Mouse (Mus musculus): ENCODE results near the gene Mzf1.

Mzf1 gene

DNA sequence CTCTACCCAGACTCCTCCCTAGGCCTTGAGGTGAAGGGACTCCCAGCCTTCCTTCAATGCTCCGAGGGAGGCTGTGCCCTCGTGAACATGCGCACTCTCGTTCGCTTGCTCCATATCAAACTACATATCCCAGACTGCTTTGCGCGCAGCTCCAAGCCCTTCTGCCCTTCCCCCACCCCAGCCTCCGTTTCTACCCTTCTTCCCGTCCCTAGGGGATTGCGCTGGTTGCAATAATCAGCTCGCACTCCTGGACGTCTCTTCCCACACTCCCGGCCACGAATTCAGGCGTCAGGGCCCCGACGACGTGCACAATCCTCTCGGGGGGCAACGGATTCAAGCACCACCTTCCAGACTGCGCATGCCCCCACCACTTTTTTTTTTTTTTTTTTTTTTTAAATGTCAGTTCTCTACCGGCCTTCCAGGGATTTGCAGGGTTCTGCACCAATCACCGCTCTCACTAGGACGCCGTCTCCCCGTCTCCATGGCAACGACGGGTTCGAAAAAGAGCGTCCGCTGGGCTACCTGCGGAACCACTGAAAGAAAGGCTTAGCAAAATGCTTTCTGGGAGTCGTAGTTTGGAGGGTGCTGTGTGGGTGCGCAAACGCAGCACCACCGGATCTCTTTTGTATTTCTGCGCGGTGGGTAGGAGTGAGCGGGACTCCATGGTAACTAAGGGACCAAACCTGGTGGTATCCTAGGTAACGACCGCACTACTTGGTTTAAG is at the start of gene Mzf1:
Gene Mzf1, minus strand, starts transcription at position 478 of the 724 bp plus-strand sequence.
- peak; percentile 98 to 99 for DNase-seq

DNA sequence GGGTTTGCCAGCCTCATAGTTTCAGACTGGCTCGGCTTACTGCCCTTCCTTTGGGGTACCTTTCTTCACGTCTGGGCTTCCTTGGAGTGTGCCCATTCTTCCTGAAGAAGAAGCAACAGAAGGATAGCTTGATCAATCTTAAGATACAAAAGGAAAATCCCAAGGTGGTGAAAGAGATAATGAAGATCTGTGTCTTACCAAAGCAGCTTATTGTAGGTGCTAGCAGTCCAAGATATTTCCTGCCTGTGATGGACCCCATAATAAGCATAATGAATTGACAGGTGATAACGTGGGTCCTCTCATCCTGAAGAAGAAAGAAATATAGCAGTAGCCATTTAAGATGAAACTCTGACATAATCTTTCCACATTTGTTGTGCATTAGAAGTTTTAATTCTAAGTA is 40.5 kb upstream of the Mzf1 start, which contains the start of gene Vmn1r85:
Gene Vmn1r85, minus strand, starts transcription at position 101 of the 400 bp plus-strand sequence.
- no peak for DNase-seq

DNA sequence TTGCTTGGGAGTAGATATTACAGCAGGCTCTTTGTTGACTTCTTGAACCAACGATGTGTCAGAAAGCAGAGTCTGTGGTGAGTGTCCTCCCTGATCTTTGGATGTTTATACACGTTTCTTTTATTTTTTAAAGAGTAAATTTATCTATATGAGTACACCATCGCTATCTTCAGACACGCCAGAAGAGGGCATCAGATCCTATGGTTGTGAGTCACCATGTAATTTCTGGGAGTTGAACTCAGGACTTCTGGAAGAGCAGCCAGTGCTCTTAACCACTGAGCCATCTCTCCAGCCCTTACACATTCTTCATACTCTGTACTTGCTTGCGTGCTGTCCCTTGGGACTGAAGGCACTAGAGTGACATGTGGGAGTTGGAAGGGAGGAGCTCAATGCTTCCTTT is 17.7 kb upstream of the Mzf1 start:
- no peak for DNase-seq

DNA sequence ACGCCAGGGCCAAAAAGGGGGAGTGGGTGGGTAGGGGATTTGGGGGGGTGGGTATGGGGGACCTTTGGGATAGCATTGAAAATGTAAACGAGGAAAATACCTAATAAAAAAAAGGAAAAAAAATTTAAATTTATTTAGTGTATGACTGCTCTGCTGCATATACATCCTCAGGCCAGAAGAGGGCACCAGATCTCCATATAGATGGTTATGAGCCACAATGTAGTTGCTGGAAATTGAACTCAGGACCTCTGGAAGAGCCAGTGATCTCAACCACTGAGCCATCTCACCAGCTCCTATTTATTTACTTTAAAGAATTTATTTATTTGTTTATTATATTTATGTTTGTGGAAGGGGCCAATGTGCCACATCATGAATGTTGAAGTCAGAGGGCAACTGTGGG is 8.8 kb upstream of the Mzf1 start:
- peak in 1 of 2 experiments; percentile 5 for DNase-seq

DNA sequence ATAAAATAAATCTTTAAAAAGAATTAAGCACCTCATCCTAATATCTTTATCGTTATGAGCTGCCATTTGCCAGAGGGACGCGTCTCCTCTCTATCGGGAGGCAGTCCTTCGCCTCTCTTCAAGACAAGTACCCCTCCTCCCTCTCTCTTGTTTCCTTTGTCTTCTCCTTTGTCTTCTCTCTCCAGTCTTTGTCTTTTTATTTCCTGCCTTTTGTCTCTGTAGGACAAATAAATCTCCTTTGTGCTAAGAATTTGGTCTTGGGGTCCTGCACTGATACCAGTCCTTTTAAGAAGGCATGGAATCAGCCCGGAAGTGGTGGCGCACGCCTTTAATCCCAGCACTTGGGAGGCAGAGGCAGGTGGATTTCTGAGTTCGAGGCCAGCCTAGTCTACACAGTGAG is 5.0 kb upstream of the Mzf1 start:
- no peak for DNase-seq

DNA sequence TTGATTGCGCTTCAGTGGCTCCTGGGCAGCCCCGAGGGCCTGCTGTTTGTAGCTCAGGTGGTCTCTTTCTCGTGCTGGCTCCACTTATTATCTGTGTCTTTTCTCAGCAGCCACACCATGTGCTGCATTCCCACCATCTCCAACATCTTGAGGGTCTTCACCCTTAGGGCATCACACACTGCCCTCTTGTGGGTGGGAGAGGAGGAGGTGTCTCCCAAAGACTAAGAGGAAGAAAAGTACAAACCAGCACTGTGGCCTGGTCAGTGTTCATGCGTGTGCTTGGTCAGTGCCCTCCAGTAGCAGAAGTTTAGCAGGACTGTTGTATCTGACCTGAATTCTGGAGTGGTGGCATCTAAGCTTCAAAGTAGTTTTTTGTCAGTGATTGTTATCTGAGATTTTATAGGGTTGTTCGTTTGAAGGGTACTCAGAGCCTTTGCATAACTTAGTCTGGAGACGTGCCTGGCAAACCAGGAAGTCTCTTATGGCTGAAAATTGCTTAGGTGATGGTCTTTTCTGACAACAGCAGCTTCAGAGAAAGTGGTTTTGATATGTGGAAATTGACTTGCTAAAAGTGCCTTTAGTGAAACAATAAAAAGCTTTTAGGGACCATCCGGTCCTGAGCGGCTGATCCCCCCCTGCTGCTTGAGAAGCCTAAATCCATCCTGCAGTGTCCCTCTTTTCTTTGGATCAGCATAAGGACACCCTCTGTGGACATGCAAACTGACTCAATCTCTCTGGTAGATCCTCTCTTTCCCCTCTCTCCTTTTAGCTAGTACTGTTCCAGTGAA is 2.5 kb upstream of the Mzf1 start:
- peak in 1 of 2 experiments; percentile 20 for DNase-seq

DNA sequence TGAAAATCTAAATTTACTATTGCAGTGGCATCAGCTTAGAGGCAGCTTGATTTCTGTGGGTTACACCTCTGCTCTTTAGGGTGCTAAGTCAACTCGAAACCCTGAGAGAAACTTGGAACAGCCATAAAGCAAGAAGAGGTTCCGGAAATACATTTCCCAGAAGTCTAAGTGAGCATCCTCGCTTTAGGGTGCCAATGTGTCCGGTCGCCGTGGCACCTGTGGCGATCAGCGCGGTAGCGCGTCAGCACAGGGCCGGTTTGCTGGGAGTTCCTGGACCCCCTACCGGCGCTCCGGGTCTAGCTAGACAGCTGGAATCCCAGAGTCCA is 640 bp downstream of the Mzf1 start:
- no peak for DNase-seq

DNA sequence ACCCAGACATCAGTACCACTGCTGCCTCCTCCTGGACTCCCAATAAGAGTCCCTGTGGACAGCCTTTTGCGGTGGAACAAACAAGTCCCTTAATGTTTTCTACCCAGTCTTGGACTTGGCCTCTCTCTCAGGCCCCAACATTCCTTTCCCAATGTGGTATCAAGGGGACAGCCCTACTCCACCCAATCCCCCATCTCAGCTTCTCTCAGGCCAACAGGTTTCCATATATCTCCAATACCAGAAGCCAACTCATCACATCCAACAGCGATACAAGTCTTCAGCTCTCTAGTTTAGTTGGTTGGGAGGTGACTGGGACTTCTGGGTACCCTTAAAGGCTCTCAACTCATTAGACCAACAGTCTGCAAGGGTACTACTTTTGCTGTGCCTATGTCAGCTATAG is 1.1 kb downstream of the Mzf1 start:
- DNase-seq: peak in 1 of 2 experiments; percentile 8

DNA sequence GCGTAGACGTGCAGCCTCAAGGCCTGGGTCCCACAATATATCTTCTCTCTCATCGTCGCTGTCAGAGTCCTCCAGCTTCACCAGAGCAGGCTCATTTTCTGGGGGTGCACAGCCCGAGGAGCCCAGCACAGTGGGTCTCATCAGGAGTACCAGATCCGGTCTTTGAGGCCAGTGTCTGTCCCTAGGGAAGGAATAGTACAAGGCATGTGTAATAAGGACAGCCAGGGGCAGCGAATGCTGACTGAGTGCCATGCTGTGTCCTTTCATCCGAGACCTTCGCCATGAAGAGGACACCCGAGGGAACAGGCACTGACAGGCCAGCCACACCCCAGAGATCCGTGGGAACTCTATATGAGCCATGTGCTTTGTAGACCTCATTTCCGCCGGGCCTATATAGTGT is 1.6 kb downstream of the Mzf1 start:
- DNase-seq: peak in 1 of 2 experiments; percentile 9

DNA sequence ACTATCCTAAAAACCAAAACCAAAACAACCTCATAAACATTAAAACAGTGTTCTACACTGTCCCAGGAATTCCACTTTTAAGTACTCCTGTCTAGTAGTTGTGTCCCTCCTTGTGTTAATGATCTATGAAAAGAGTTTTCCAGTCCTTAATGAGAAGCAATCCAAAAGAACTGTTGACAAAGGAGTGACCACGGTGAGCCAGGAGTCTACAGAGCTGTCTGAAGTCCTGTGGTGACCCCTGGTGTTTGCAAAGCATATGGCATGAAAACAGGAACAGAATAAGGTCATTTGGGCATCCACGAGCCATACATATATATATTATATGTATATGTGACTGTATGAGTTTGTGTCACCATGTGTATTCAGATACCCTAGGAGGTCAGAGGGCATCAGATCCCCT is 8.5 kb downstream of the Mzf1 start:
- peak; percentile 73 for DNase-seq

DNA sequence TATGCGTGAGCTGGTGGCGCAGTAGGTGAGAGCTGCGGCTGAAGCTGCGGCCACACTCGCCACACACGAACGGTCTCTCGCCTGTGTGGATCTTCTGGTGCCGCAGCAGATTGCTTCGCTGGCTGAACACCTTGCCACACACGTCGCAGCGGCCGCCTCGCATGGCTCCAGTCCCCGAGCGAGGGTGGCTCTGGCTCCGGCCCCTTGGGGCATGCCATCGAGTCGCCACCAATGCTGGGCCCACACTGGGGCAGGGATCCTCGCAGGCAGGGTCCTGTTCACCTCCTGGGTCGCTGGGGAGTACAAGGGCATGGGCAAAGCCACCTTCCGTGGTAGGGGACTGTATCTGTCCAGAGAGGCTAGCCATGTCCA is 10.3 kb downstream of the Mzf1 start:
- DNase-seq: no peak

DNA sequence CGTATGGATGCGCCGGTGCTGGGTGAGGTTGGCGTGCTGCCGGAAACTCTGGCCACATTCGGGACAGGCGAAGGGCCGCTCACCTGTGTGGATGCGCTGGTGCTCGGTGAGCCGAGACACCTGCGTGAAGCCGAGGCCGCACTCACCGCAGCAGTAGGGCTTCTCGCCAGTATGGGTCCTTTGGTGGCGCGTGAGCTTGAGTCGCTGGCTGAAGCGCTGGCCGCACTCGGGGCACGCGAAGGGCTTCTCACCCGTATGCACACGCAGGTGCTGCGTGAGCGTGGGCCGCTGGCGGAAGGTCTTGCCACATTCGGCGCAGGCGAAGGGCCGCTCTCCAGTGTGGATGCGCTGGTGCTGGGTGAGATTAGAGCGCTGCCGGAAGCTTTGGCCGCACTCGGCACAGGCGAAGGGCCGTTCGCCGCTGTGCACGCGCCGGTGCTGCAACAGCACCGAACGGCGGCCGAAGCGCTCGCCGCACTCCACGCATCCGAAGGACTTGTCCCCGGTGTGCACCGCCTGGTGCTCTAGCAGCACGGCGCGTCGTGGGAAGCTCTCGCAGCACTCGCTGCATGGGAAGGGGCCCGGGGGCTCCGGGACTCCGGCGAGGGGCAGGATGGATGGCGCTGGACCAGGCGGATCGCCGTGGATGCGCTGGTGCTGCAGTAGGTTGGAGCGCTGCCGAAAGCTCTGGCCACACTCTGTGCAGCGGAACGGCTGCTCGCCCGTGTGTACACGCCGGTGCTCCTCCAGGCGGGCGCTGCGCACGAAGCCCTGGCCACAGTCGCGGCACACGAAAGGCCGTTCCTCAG is 10.9 kb downstream of the Mzf1 start:
- peak; percentile 87 to 90 for DNase-seq

DNA sequence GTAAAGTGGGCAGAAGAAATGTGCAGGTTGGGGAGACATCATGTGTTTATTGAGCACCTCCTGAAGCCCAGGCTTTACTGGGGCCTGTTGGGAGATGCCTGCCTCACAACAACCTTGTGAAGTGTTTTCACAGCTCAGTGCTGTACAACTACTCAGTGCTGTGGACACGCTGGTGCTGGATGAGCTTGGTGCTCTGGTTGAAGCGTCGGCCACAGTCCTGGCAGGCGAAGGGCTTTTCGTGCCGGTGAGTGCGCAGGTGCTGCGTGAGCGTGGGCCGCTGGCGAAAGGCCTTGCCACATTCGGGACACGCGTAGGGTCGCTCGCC is 11.5 kb downstream of the Mzf1 start:
- no peak for DNase-seq

DNA sequence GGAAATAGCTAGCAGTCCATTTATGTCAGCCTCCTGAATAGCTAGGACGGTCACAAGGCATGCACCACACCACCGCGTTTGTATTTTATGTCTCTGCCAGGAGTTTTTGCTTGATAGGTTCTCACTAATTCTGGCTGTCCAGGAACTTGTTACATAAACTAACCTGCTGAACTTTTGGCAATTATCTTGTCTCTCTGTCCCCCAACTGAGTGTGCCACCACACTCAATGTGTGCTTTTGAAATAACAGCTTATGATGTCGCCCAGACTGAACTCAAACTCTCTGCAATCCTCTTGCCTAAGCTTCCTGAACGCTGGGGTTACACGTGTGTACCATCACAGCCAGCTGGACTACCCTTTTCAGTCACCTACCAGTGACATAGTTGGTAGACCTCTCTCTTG is 12.1 kb downstream of the Mzf1 start:
- DNase-seq: no peak

DNA sequence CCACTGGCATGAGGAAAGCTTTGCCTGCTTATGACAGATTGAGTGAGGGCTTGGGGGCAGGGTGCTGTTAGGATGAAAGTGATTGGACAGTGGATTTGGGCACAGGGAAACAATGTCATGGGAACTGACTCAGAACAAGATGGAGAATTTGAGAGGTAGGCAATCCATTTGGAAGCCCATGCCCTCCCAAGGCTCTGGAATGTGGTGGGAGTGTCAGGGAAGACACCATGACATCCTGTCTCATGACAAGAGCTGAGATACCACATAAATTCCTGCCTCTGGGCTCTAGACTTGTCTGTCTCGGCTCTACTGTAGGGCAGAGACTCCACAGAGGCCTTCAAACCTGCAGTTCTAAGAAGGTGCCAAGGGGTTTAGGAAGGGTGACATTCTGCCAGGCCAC is 13.3 kb downstream of the Mzf1 start:
- DNase-seq: peak in 1 of 2 experiments; percentile 1

DNA sequence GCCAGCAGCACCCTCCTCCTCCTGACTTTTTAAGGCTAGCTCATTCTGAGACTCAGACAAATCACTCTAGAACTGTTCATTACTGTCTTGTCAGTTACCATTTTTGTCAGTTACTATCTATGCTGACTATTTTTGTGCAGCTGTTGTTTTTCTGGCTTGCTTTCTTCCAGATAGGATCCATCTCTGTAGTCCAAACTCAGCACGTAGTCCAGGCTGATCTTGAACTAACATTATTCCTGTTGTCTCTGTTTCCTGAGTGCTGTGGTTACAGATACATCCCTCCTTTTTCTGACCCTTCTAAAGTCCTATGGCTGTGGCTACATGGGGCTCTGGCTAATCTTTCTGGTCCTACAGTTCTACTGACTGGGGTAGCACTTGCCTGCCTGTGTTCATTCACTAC is 15.4 kb downstream of the Mzf1 start:
- DNase-seq: peak in 1 of 2 experiments; percentile 2

DNA sequence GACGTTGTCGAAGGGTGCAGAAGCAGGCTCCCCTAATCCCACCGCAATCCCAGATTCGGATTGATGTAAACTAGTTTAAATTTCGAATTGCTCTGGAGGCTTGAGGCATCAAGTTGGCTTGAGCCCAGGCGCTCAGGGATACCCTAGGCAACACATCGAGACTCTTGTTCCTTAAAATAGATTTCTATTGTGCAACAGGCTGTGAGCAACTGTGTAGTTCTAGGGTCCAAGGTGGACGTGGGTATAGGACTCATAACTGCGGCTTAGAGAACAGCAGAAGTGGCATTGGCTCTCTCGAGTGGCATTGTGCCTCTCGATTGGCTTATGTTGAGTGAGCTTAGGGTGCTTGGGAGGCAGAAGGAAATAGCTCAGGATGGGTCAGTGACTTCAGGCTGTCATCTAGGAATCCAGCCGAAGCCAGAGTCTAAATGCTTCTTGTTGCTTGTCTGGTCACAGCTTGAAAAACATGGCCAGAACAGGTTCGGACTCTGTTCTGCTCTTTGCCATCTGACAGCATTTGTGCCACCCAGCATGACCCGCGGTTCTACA is 15.9 kb downstream of the Mzf1 start:
- peak in 1 of 2 experiments; percentile 34 for DNase-seq

DNA sequence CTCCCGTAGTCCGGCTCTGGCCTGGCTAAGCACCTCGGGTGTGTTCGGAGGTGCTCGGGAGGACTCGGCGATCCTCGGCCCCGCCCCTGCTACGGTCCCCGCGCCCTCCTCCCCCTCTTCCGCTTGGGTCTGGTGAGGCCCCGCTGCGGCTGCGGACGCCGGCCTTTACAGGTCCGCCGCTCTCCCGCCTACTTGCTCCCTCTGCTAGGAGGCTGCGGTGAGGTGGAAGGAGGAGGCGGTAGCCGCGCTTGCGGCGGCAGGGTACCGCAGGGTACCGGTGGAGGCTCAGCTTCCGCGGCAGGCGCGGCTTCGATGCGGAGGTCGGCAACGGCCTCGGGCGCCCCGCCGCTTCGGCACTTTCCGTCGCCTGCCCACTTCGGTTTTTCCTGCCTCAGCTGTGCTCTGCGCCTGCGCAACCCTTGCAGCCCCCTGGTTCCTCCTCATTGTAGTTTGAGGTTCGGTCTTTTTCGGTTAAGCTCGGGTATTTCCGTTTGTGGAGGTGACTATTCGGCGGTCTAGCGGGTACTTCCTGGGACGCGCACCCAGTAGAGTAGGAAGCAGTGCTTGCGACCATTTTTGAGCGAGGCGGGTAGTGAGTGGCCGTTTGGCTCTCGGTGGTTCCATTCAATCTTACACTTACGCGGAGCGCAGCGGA is 16.5 kb downstream of the Mzf1 start, which contains the start of gene Ube2m:
Gene Ube2m, minus strand, starts transcription at position 375 of the 655 bp plus-strand sequence.
- DNase-seq: peak; percentile 100

DNA sequence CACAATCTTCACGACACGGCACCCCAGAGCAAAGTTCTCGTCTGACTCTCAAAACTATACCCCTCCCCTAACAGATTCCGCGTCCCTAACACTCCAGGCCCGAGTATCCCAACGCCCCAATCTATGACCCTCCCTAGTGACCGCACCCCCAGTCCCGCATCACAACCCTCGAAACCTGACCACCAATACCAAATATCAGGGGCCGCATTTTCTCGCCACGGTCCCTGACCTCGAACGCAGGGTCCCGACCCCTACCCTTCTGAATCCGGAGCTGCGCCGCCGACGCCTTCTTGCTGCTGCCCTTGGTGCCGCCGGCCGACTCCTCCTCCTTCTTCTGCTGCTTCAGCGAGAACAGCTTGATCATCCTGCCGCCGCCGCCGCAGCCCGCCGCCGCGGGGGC is 17.2 kb downstream of the Mzf1 start:
- DNase-seq: no peak

DNA sequence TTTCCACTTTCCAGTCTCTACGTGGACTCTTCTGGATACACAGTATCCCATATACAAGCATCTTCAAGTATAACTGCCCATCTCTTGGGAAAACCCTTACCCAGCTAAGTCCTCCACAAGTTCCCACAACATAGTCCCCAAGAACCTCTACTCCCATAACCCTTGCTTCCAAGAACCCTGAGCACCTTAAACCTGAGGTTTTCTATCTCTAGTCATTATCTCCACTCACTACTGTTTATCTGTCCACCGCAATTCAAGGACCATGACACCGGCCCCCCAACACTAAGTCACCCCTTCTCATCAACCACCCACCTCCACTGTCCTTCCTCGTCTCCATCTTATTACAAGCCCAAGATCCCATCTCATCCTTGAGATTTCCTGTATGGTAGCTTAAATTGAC is 17.8 kb downstream of the Mzf1 start:
- DNase-seq: no peak

DNA sequence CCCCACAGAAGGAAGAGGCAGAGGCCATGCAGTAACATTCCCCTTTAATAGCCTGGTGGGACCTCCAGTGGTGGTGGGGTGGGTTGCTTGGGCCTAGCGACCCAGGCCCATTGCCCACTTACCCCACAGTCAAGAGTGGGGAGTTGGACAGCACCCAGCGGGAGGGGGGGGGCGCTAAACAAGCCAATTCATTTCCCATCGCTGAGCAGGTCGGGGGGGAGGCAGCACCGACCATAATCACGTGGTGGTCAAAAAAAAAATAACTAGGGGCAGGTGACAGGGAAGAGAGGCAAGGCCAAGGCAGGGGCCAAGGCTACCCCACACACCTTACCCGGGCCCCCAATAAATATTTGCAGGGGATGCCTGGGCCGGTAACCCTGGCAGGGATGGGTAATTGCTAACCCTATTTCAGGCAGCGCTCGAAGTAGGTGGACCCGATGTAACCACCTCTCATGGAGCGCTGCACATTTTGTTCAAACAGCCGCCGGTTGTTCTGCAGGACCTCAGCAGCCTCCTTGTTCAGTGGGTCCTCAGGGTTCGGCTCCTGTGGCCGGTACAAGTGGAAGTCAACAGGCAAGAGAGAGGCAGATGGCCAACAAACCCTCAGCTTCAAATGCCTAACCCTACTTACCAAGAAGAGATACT is 19.2 kb downstream of the Mzf1 start:
- DNase-seq: peak; percentile 61 to 62

All from cerebellum, postnatal 10 days (tissue).